Mouse (Mus musculus) heart, postnatal 36 days (tissue): ENCODE results near the gene Galnt10. TPM values are rescaled to one million over a fixed set of nuclear protein-coding genes. Genes with fewer than 3 reads are reported as not detected.
A peak's percentile ranks its signal among the peaks of the same experiment; 100 is the strongest.

ENCODE experiments used
- DNase-seq, 2 experiments: peaks; one replicate each; pipeline ENCODE4 v3.0.0; 2021 to 2022
- intact Hi-C: fragments of 180-260 bp; cut with DNase I; formaldehyde crosslinking; loops from one replicate; pipeline ENCODE4 v1.15.1; 2025
- total RNA-seq, 2 experiments: library from RNA; stranded (reverse); gene quantifications; 2 replicates each; pipeline ENCODE4 v1.2.3; 2021

Galnt10 gene
- total RNA-seq, 2 experiments from 2014 or later, result 6.7 to 9.2 TPM

DNA sequence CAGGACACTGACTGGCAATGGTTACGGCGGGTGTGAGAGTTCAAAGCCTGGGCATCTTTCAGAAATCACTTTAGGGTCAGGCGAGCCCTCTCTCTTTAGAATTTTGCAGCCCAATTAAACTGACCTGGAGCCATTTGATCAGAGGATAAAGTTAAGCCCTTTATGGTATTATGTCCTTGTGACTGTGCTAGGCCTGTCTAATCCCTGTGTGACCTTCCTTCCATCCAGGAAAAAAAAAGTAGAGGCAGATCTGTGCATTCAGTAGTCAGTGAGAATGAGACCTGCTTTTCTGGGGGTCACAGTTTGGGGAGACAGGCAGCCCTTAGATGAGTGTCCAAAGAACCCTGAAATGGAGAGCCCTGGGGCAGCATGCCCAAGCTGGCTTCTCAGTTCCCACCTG is 71.5 kb downstream of the Galnt10 start:
- no peak for DNase-seq
- intact Hi-C loops, result loop anchor here (2.0 kb wide), 1 partner anchor 72 kb away; the partner anchor contains the start of gene Galnt10

DNA sequence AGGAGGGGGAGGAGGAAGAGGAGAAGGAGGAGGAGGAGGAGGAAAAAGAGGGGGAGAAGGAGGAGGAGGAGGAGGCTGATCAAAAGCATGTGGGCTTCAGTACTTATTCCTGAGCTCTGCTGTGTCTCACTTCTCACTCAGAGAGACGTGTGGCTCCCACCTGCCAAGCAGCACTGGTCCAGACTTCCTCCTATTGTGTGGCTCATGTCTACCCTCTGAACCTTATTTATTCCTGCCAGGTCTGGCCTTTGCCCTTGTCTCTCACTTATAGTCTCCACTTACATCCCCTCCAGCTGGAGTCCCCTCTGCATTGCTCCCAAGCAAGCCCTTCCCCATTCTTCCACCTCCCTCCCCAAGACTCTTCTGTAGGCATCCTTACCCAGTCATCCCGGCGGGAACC is 72.2 kb downstream of the Galnt10 start:
- intact Hi-C loops, result loop anchor here (2.0 kb wide), 1 partner anchor 73 kb away; the partner anchor contains the start of gene Galnt10

GRCm38 (mm10) chr11:57718081-57718480 is 72.8 kb downstream of the Galnt10 start:
- no peak for DNase-seq
- intact Hi-C loops, result no loop called here

More for the DNA sequence above, 72.2 kb downstream of the Galnt10 start:
- DNase-seq, result no peak

- DNase-seq, result no peak
Measured at GRCm38 (mm10) chr11:57719631-57720030, 74.4 kb downstream of the Galnt10 start.

GRCm38 (mm10) chr11:57720076-57720475 is 74.8 kb downstream of the Galnt10 start:
- DNase-seq, result no peak
- intact Hi-C loops, result no loop called here

More at GRCm38 (mm10) chr11:57719631-57720030, 74.4 kb downstream of the Galnt10 start:
- intact Hi-C loops, result no loop called here

DNA sequence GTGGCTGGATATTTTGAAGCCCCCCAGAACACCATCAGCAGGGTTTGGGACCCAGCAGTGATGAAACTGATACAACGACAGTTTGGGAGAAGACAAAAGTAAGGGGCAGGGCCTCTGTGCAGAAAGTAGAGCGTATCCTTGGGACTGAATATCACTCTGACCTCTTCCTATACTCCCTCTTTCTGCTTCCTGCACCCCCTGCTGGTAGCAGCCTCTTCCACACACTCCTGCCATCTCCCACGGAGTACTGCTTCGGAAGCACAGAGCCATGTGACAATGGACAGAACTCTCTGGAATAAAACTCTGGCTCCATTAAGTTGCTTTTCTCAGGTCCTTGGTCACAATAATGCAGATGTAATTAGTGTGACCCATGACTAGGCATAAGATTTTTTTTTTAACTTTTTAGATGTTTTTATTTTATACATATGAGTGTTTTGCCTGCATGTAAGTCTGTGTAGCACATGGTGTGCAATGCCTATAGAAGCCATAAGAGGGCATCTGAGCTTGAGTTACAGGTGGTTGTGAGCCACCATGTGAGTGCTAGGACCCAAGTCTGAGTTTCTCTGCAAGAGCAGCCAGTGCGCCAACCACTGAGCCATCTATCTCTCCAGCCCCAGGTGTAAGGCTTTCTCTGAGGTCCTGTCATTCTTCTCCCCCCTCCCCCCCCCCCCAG is 79.7 kb downstream of the Galnt10 start:
- intact Hi-C loops, result loop anchor here (5.0 kb wide), 2 partner anchors 108 to 178 kb away; no protein-coding TSS in a partner anchor
- DNase-seq, result peak in 1 of 2 experiments; percentile 23

GRCm38 (mm10) chr11:57725926-57726325 is 80.7 kb downstream of the Galnt10 start:
- intact Hi-C loops, result loop anchor here (5.0 kb wide), 2 partner anchors 109 to 179 kb away; no protein-coding TSS in a partner anchor
- no peak for DNase-seq

DNA sequence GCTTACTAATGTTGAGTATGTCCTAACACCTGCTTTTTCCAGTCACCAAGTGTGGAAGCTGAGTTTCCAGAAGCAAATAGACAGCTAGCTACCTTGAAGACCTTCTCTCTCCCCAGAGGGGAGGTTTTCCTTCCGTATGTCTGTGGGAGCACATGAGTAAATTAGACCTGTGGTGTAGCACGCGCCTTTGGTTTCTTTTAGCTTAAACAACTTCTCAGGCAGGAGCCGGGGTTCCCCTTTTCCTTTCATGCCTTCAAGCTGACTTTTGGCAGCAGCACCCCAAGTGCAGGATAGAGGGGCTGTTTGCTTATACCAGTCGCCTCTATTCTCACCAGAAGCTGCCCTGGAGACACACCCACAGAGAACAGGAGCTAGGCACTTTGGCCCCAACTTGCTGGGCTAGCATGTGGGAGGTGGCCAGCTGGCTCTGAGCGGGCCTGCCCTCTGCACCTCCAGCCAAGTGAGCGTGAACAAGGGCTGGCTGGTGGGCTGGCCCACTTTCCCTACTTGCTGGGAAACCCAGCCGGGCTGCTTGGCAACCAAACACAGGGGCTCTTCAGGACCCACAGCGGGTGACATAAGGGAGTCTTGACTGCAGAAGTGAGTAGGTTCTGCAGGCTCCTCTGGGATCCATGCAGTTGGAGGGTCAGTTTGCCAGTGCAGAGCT is 82.2 kb downstream of the Galnt10 start:
- intact Hi-C loops, result loop anchor here (5.0 kb wide), 2 partner anchors 110 to 180 kb away; no protein-coding TSS in a partner anchor

DNA sequence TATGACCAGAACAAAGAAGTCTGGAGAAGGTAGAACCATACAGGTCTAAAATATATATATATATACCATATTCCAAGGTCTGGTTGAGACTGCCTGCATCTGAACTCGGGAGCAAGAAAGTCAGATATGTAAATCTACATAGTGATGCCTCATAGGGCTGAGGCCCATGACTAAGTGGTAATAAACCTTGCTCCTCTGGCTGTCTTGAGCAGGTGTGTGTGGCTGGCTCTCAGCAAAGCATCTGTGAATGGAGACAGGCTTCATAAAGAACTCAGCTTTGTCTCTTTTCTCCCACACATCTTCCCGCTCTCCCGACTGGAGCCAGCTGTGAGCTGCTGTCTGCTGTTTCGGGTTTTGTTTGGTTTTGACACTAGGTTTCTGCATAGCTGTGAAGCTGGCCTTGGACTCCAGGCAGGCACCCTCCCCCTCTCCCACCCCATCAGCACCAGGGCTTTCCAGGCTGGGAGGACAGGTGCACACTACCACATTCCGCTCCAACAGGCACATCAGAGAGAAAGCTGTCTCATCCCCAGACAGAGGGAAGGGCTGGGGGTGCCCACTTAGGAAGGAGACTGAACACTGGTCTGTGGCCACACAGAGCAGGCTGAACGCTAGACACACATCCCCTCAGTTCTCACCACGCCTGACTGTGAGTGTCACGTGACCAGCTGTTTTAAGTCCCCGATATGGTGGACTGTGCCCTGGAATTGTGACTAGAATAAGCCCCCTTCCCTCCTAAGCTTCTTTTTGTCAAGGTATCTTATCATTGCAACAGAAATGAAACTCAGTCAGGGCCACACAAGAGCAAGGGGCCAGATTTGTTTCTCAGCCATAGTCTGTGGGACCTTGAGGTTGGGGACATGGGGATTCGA is 87.4 kb downstream of the Galnt10 start:
- no peak for DNase-seq

More for the DNA sequence above, 82.2 kb downstream of the Galnt10 start:
- no peak for DNase-seq

DNA sequence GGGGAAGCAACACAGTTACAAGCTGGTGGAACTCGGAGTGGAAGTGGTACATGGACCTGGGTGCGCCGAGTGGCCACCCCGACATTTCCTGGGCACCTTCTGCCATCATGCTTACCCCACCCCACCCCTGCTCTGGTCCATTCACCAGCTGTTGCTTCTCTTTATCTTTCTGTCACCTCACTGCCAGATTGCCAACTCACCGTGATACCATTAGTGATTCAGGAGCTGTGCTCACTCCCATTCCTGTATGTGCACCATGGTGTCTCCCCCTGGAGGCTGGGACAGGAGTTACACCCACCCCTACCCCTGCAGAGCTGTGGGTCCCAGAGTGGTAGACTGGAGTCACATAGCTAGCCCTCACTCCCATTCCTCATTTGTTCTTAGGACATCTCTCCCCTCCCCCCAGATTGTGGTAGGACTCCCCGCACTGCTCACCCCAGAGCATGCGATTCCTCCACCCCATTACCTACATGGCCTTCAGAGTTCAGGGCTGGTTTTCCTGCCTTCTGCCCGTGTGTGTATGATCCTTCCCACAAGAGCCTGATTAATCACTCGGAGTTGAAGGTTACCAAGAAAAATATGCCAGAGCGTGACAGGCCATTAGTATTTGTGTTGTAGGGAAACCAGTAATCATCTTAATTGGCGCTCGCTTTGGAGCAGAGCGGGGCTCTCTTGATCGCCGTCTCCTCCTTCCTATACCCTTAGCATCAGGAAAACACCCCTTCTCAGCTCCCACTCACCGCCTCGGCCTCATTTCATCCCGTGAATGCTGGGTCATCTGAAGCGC is 102.2 kb downstream of the Galnt10 start:
- intact Hi-C loops, result no loop called here
- DNase-seq, result peak; percentile 25 to 48

More for the DNA sequence above, 87.4 kb downstream of the Galnt10 start:
- intact Hi-C loops, result no loop called here

DNA sequence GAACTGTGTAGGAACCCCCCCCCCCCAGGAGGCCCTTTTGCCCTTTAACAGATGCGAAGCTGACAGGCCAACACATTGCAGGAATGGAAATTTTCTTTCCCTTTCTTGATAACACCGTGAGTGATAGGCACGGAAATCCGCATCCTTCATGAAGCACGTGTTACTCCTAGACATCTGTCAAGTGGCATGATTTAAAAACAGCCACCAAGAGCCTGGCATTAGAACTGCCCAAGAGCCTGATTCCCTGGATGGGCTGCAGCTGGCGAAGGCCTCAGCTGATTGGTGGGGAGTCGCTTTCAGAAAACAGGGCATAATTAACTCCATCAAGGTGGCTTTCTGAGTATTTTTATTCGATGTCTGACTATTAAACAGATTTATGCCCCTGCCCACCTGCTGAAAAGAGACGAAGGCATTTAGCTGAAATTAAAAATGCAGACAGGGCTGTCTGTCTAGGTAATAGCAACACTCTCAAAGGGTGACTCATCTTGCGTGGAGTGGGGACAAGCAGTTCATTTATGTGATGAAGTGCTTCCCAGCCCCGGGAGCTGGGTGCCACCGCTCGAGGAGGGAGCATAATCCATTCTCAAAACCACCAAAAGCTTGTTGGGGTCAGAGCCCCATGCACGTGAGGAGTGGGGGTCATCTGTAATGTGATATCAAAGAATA is 108.4 kb downstream of the Galnt10 start:
- intact Hi-C loops, result no loop called here
- DNase-seq, result no peak

DNA sequence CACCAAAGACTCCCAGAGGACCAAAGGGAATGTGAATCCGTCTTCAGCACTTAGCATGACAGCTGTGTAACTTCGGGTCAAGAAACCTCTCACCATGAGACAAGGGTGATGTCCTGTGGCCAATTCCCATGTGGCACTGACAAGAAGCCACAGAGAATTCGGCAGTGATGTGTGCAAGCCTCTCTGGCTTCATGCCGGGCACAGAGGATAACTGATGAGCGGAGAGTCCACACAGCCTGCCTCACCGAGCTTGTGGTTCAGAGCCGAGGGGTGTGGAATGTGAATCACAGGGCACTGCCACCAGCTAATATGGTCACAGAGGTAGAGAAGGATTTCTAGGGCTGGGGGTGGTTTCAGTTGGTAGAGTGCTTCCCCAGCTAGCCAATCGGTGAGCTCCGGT is 113.4 kb downstream of the Galnt10 start:
- intact Hi-C loops, result no loop called here
- DNase-seq, result no peak

DNA sequence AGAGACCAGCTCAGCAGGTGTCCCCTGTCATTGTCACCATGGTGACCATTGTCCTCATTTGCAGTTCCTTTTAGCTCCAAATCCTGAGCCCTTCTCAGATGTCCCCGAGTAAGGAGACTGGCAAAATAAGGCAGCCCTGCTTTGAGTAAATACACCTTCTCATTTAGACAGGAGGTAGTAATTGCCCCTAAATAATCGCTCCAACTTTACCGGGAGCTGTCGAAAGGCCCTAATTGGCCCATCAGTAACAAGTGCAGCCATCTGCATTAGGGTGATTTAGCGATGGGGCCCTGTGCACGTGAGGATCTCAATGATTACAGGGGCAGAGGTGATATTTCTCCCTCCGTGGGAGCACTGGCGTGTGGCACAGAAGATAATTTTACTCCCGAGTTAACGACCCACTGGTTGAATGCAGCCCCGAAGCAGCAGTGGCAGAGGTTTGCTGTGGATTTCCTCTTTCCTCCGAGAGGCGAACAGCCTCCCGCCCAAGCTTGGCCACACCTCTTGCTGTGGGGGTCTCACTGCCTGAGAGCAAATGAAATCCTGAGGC is 115.3 kb downstream of the Galnt10 start:
- DNase-seq, result no peak
- intact Hi-C loops, result no loop called here

DNA sequence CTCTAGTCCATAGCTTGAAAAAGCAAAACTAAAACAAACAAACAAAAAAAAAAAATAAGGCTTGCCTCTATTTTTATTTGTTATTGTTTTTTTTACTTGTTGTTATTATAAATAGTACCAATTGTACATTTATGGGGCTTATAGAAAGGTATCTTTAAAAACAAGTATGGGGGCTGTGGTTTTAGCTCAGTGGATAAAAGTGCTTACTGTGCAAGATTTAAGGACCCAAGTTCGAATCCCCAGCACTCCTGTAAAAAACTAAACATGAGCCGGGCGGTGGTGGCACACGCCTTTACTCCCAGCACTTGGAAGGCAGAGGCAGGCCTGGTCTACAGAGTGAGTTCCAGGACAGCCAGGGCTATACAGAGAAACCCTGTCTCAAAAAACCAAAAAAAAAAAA is 116.1 kb downstream of the Galnt10 start:
- intact Hi-C loops, result no loop called here

DNA sequence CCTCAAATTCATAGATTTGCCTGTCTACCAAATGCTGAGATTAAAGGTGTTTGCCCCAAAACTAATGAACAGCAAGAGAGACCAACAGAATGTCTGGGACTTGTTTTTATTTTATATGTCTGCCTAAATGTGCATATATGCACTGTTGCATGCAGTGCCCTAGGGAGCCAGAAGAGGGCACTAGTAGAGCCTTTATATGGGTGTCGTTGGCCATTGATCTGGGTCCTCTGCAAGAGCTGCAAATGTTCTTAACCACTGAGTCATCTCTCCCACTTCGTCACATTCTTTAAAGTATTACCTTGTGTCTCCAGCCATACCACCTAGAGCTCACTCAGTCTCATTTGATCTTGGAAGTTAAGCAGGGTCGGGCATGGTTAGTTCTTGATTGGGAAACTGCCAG is 118.9 kb downstream of the Galnt10 start:
- intact Hi-C loops, result no loop called here
- no peak for DNase-seq

More for the DNA sequence above, 116.1 kb downstream of the Galnt10 start:
- DNase-seq, result no peak

GRCm38 (mm10) chr11:57766617-57767016 is 121.4 kb downstream of the Galnt10 start:
- intact Hi-C loops, result no loop called here
- no peak for DNase-seq

DNA sequence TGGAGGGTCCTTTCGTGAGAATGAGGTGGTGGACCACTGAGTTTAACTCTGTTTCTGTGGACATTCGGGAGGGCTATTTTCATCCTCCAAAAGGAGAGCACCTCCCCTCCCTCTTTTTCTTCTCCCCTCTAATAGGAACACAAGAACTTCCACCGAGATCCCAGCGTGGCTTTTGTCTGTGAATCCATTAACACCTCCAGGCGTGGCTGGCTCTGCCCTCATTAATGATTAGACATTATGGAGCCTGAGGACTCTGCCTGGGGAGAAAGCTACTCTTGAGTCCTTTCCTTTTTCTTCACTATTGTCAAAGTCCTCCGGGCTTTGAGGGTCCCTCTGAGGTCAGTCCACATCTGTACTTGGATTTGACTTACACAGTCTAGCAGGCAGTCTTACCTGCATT is 121.9 kb downstream of the Galnt10 start:
- no peak for DNase-seq
- intact Hi-C loops, result no loop called here

DNA sequence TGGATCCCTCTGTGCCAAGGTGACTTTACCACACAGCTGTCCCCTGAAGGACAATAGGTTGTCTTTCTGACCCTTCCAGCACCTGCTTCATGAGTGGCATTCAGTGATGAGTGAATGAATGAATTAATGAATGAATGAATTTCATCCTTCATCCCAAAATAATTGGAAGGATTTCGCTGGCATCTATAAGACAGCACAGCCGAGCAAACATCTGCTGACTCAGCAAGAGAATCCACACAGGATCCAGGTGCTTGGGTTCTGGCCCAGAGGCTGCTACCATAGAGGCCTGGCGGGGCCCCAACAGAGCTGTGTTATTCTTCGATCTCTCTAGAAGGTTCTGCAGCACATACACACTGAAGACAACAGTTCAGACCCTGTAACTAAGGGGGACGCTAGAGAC is 125.5 kb downstream of the Galnt10 start:
- intact Hi-C loops, result no loop called here
- no peak for DNase-seq

DNA sequence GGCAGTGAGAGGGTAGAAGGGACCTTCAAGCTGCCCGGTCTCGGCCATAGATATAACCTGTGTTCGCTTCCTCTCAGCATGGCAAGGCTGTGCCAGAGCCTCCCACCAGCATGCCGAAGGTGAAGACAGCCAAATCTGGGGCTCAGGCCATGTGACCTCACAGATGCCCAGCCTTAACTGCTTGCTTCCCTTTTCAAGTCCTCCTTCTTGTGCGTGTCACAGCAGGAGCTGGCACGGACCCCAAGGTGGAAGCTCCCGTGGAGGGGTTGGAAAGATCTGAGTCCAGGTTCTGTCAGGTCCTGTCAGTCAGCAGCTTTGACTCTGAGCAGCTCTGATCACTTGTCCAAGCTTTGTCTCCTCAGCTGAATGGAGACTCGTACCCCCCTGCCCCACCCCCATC is 126.4 kb downstream of the Galnt10 start:
- intact Hi-C loops, result no loop called here

More for the DNA sequence above, 126.4 kb downstream of the Galnt10 start:
- DNase-seq, result no peak
